8 mouse cellular contexts compared by ENCODE assay signal in genomic region chr4:59549977-59550560, GRCm38 (mm10). TPM values are rescaled to one million over a fixed set of nuclear protein-coding genes. Genes with fewer than 3 reads are reported as not detected.
DNase-seq lines count a peak whose midpoint lies in the region; ATAC-seq and TF ChIP-seq lines count a peak whose summit lies in the region.

No protein-coding gene starts in this region.

- no peak for ATAC-seq in heart, embryonic 12.5 days (ENCODE audit: insufficient number of reproducible peaks, low FRiP score)
- ATAC-seq in hindbrain, embryonic 11.5 days (ENCODE audit: low FRiP score) = no peak
- no peak for ATAC-seq in midbrain, embryonic 13.5 days

- no peak for DNase-seq in heart, postnatal 14 days
- DNase-seq in hindbrain, embryonic 11.5 days (ENCODE audit: low spot score) = no peak
- no peak for DNase-seq in MN1 (ENCODE audit: low spot score)
- no peak for DNase-seq in layer of hippocampus, postnatal 25 days (ENCODE audit: extremely low spot score in 1 of 2, low spot score in 1 of 2)
- DNase-seq in layer of hippocampus, adult 9-11 months = no peak

- peak overlapping the region; percentile 89; the same call in 1 of the 2 replicates for H3K9ac ChIP-seq in heart, embryonic 12.5 days
- peak overlapping the region; percentile 68 for H3K9ac ChIP-seq in ES-Bruce4 (ENCODE audit: low read depth, poor library complexity, severe bottlenecking)
- peak overlapping the region; percentile 66 for H3K9ac ChIP-seq in hindbrain, embryonic 11.5 days (ENCODE audit: low read depth, low read length)
- H3K9ac ChIP-seq in midbrain, embryonic 13.5 days (replicated peaks) = peak overlapping the region; percentile 77

- TF ChIP-seq CTCF in ES-Bruce4 (IDR thresholded peaks at IDR 0.05; ENCODE audit: low read depth, low read length) = no peak

- H3K27me3 ChIP-seq in heart, embryonic 12.5 days (replicated peaks) = no peaks in the 10 kb centered on the region
- H3K27me3 ChIP-seq in ES-Bruce4 (ENCODE audit: control insufficient read depth, insufficient read depth, low read length, poor library complexity, severe bottlenecking) = peaks cover 1% of the 10 kb centered on the region; the same call in 1 of the 2 replicates
- H3K27me3 ChIP-seq in hindbrain, embryonic 11.5 days (ENCODE audit: control insufficient read depth, insufficient read depth, low read length) = no peaks in the 10 kb centered on the region
- H3K27me3 ChIP-seq in midbrain, embryonic 13.5 days = peaks cover 9% of the 10 kb centered on the region; the same call in 1 of the 2 replicates

- no peaks in the 10 kb centered on the region for H3K9me3 ChIP-seq in heart, embryonic 12.5 days (replicated peaks)
- H3K9me3 ChIP-seq in ES-Bruce4 (replicated peaks; ENCODE audit: control insufficient read depth, insufficient read depth, low read length, poor library complexity, severe bottlenecking) = no peaks in the 10 kb centered on the region
- no peaks in the 10 kb centered on the region for H3K9me3 ChIP-seq in hindbrain, embryonic 11.5 days (ENCODE audit: control insufficient read depth, low read length)
- H3K9me3 ChIP-seq in midbrain, embryonic 13.5 days = no peaks in the 10 kb centered on the region

- 22% methylated on average over 11 of the region's 11 CpGs for WGBS in heart, embryonic 12.5 days
- WGBS in hindbrain, embryonic 11.5 days = 19% methylated on average over 11 of the region's 11 CpGs
- WGBS in midbrain, embryonic 13.5 days = 14% methylated on average over 11 of the region's 11 CpGs

- no peak for TF ChIP-seq POLR2A in ES-Bruce4 (IDR thresholded peaks at IDR 0.05; ENCODE audit: insufficient read depth, low read length)

- peak overlapping the region; percentile 87 for H3K4me2 ChIP-seq in heart, embryonic 12.5 days
- H3K4me2 ChIP-seq in hindbrain, embryonic 11.5 days (replicated peaks; ENCODE audit: low read depth, low read length) = peak overlapping the region; percentile 66
- peak overlapping the region; percentile 78 for H3K4me2 ChIP-seq in midbrain, embryonic 13.5 days (replicated peaks)

- TF ChIP-seq EP300 in ES-Bruce4 (IDR thresholded peaks at IDR 0.05; ENCODE audit: insufficient read depth, low read depth, low read length) = no peak

- no peaks in the 10 kb centered on the region for H3K36me3 ChIP-seq in heart, embryonic 12.5 days
- H3K36me3 ChIP-seq in ES-Bruce4 (ENCODE audit: control insufficient read depth, insufficient read depth, low read length, poor library complexity, severe bottlenecking) = no peaks in the 10 kb centered on the region
- H3K36me3 ChIP-seq in hindbrain, embryonic 11.5 days (ENCODE audit: control insufficient read depth, insufficient read depth, low read length) = no peaks in the 10 kb centered on the region
- H3K36me3 ChIP-seq in midbrain, embryonic 13.5 days = no peaks in the 10 kb centered on the region

- peaks cover 10% of the 10 kb centered on the region for H3K4me1 ChIP-seq in heart, embryonic 12.5 days (replicated peaks)
- H3K4me1 ChIP-seq in ES-Bruce4 (ENCODE audit: control insufficient read depth, insufficient read depth, low read length) = no peaks in the 10 kb centered on the region
- H3K4me1 ChIP-seq in hindbrain, embryonic 11.5 days (replicated peaks; ENCODE audit: control insufficient read depth, insufficient read depth, low read length) = no peaks in the 10 kb centered on the region
- peaks cover 17% of the 10 kb centered on the region for H3K4me1 ChIP-seq in midbrain, embryonic 13.5 days (replicated peaks)

- H3K27ac ChIP-seq in heart, embryonic 12.5 days (ENCODE audit: poor library complexity, severe bottlenecking) = peak overlapping the region; percentile 93; the same call in 1 of the 2 replicates
- H3K27ac ChIP-seq in ES-Bruce4 (ENCODE audit: insufficient read depth, low read length) = no peak overlapping the region
- H3K27ac ChIP-seq in hindbrain, embryonic 11.5 days (ENCODE audit: low read depth, low read length) = peak overlapping the region; percentile 48; the same call in 1 of the 2 replicates
- no peak overlapping the region for H3K27ac ChIP-seq in midbrain, embryonic 13.5 days

- H3K4me3 ChIP-seq in heart, embryonic 12.5 days = peak overlapping the region; percentile 94
- H3K4me3 ChIP-seq in ES-Bruce4 (ENCODE audit: low read depth, low read length) = no peak overlapping the region; the same call in 1 of the 2 replicates
- H3K4me3 ChIP-seq in hindbrain, embryonic 11.5 days (ENCODE audit: low read depth, low read length) = peak overlapping the region; percentile 84
- H3K4me3 ChIP-seq in midbrain, embryonic 13.5 days (replicated peaks) = peak overlapping the region; percentile 88

- intact Hi-C loops in heart, postnatal 14 days (cut with DNase I) = loop anchor here (2.0 kb wide), 1 partner anchor 361 kb away; the partner anchor contains the start of gene Ugcg

RNA-seq across cellular contexts. Expression of gene Ptbp3, which starts 0.9 kb away (rescaled TPM):
- polyA plus RNA-seq in heart, embryonic 12.5 days (2016; fragmentation: Nextera tagmentation; extraction: Ambion mirVana) = 45.3 and 46.4 TPM in 2 replicates
- 10 to 100 TPM; 44.2 to 46.5 TPM for total RNA-seq in heart, postnatal 14 days (2021)
- polyA plus RNA-seq in ES-Bruce4 (2011; ENCODE audit: insufficient read depth, insufficient read length, low read depth, missing spikeins) = 113 and 126 TPM in 2 replicates
- 39.7 and 40.2 TPM in 2 replicates for polyA plus RNA-seq in hindbrain, embryonic 11.5 days (2014; fragmentation: Nextera tagmentation; extraction: Ambion mirVana)
- 18.5 and 20.3 TPM in 2 replicates for polyA plus RNA-seq in midbrain, embryonic 13.5 days (2015; fragmentation: Nextera tagmentation; extraction: Ambion mirVana)
- 10 to 100 TPM; 30.0 to 37.7 TPM for total RNA-seq in layer of hippocampus, postnatal 25 days (2021)

RNA-seq across cellular contexts. Expression of gene Hsdl2, which starts 31.3 kb away (rescaled TPM):
- polyA plus RNA-seq in heart, embryonic 12.5 days (2016; fragmentation: Nextera tagmentation; extraction: Ambion mirVana) = 37.7 and 40.1 TPM in 2 replicates
- 100 to 1,000 TPM; 247 to 266 TPM for total RNA-seq in heart, postnatal 14 days (2021)
- 21.1 and 27.3 TPM in 2 replicates for polyA plus RNA-seq in ES-Bruce4 (2011; ENCODE audit: insufficient read depth, insufficient read length, low read depth, missing spikeins)
- polyA plus RNA-seq in hindbrain, embryonic 11.5 days (2014; fragmentation: Nextera tagmentation; extraction: Ambion mirVana) = 39.4 and 42.0 TPM in 2 replicates
- 29.4 and 31.6 TPM in 2 replicates for polyA plus RNA-seq in midbrain, embryonic 13.5 days (2015; fragmentation: Nextera tagmentation; extraction: Ambion mirVana)
- 10 to 100 TPM; 28.0 to 28.1 TPM for total RNA-seq in layer of hippocampus, postnatal 25 days (2021)

Comparison
In these comparisons a context has a peak if more than half of its experiments do, and no peak if none do; other contexts are left out.
1. H3K27ac ChIP-seq: peak in heart, embryonic 12.5 days (single experiment) and hindbrain, embryonic 11.5 days (single experiment); none in ES-Bruce4 (single experiment) and midbrain, embryonic 13.5 days (single experiment).
2. Peak in every context shown above with its lines, with median percentiles within 50 percentile points of each other: H3K4me2 ChIP-seq and H3K9ac ChIP-seq.